Comparison of ENCODE assay signal across 12 mouse cellular contexts in the genomic region with DNA sequence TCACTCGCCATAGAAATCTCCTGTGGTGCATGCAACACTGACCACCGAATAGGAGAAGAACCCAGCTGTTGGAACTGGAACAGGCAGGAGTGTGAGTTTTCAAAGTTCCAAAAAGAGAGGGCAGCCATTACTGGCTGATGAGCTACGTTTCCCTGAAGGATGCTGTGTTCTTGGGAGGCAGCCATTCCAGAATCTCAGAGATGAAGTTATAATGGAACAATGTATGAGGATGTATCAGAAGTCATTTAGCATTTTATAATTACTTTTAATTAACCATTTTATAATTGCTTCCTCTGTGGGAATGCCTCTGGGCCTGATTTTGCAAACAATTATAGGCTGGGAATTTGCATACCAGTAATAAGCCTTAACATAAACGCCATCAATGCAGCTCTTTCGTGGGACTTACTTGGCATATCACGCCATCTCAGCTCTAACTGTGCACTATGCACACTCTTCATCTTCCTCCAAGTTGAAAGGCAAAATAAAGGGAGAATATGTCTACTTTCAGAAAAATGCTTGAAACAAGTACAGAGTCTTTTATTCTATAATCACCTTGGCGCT.
"Had no signal": no experiment of that assay in that cellular context is flagged by ENCODE, and none has a peak within 500 bp of the region (broad histone marks: within the 10 kb centered on the region; RNA-seq: fewer than 3 reads in every experiment).

No protein-coding gene starts in this region.

- H3K9me3 ChIP-seq: kidney, embryonic 15.5 days; limb, embryonic 13.5 days; neural tube, embryonic 12.5 days had no signal

- H3K27me3 ChIP-seq: kidney, embryonic 15.5 days; limb, embryonic 13.5 days; neural tube, embryonic 12.5 days had no signal

- H3K4me3 ChIP-seq: kidney, embryonic 15.5 days; limb, embryonic 13.5 days; myocyte; neural tube, embryonic 12.5 days had no signal

- H3K9ac ChIP-seq: kidney, embryonic 15.5 days; limb, embryonic 13.5 days; liver, embryonic 14.5 days; neural tube, embryonic 12.5 days had no signal

- H3K4me2 ChIP-seq: kidney, embryonic 15.5 days; limb, embryonic 13.5 days; neural tube, embryonic 12.5 days had no signal

- H3K27ac ChIP-seq: kidney, embryonic 15.5 days; limb, embryonic 13.5 days; liver, embryonic 14.5 days; neural tube, embryonic 12.5 days had no signal

- H3K4me1 ChIP-seq: kidney, embryonic 15.5 days; limb, embryonic 13.5 days; neural tube, embryonic 12.5 days had no signal

- DNase-seq: kidney, adult 2 months; kidney, postnatal 14 days; left cerebral cortex, postnatal 4 days; lung, adult 18-20 months; right cerebral cortex, adult 18-20 months; right cerebral cortex, postnatal 25 days; thymus, postnatal 36 days had no signal

- H3K36me3 ChIP-seq: kidney, embryonic 15.5 days; limb, embryonic 13.5 days; neural tube, embryonic 12.5 days had no signal
